Mouse (Mus musculus): ENCODE results near the gene Dock6.

DNA sequence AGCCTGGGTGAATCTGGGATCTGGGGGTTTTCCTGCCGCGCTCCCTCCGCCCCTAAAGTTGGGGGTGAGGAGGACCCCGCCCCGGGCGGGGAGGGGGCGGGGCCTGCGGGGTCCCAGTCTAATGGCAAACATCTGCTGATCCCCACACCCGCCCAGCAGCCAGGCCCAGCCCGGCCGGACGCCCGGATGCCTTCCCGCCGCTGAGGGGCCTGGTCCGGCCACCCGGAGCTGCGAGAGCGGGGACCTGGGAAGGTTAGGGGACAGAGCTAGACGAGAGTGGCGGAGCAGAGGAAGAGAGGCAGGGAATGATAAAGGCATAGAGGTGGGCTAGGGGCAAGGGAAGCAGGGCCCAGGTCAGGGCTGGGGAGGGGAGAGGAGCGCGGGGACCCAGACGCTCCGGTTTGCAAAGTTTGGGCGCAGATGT is 54.5 kb downstream of the Dock6 start:
- TF ChIP-seq CTCF (IDR thresholded peaks at IDR 0.05; ENCODE audit: control insufficient read depth, insufficient read depth, insufficient read length) (no peak), MYOD1 (IDR thresholded peaks at IDR 0.05; ENCODE audit: control insufficient read depth, insufficient read length, low read depth) (no peak), USF1 (IDR thresholded peaks at IDR 0.05; ENCODE audit: low read depth) (no peak), FOSL1 (IDR thresholded peaks at IDR 0.05; ENCODE audit: insufficient read depth, low read length, poor library complexity, severe bottlenecking) (no peak)
